Mouse (Mus musculus) bone marrow macrophage, adult 2 months (primary cell): Measurements from ENCODE around the gene Srbd1.

ENCODE experiments used
- CTCF ChIP-seq: IDR thresholded peaks from 2 replicates; pipeline ENCODE4 v1.5.1; 2012; ENCODE audit warnings: low read depth, mild to moderate bottlenecking, low read length, moderate library complexity
- POLR2A ChIP-seq: IDR thresholded peaks from 2 replicates; pipeline ENCODE4 v1.6.1; 2012; ENCODE audit warnings: mild to moderate bottlenecking, low read depth, low read length, borderline replicate concordance

DNA sequence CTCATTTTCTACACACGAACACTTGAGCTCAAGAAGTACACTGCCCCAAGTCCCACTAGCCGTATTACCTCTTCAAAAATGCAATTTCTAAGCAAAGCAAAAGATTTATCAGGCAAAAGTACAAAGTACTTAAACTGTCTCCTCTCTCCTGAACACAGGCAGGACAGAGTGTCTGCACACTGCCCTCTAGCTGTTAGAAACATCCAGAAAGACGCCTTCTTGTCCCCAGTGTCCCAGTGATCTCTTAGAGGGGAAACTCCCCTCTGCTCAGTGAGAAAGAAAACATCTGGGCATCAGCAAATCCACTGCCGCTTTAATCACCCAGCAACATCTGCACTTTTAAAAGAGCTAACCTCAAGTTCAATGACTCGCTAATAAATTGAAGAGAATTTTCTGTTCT is 12.4 kb downstream of the Srbd1 start:
- no peak for TF ChIP-seq POLR2A
- TF ChIP-seq CTCF = no peak
